Mouse (Mus musculus) skeletal muscle tissue, postnatal 0 days (tissue): Measurements from ENCODE around the gene Tjap1. TPM values are rescaled to one million over a fixed set of nuclear protein-coding genes. Genes with fewer than 3 reads are reported as not detected.

Experiments used
- microRNA counts: library from miRNA; unstranded; fragments of <30 nt; microRNA quantifications from one replicate; lab custom pipeline; 2015
- microRNA-seq, 2 experiments: library from miRNA; unstranded; fragments of <30 nt; microRNA quantifications; one replicate each; pipeline ENCODE4; 2016
- polyA plus RNA-seq: library from polyadenylated mRNA; unstranded; fragments of >200 nt; fragmentation: Nextera tagmentation; extraction: Ambion mirVana; gene quantifications from 2 replicates; pipeline ENCODE4 v1.2.1, GENCODE M21; 2015

Tjap1 gene
- 40.6 and 41.4 TPM in 2 replicates for polyA plus RNA-seq

GRCm38 (mm10) chr17:46282483-46283123, at the start of gene Tjap1:
Gene Tjap1 (minus strand): TSS chr17:46283026.

GRCm38 (mm10) chr17:46327906-46328534, 45.2 kb upstream of the Tjap1 start, which contains the start of gene Abcc10:
Gene Abcc10 (minus strand): TSS chr17:46328352.

GRCm38 (mm10) chr17:46297364-46298219, 14.8 kb upstream of the Tjap1 start, which contains the start of gene Dlk2:
Gene Dlk2 (plus strand): TSS chr17:46297421.

GRCm38 (mm10) chr17:46253452-46254084, 29.3 kb downstream of the Tjap1 start, which contains the start of gene Lrrc73:
Gene Lrrc73 (plus strand): TSS chr17:46253531.

GRCm38 (mm10) chr17:46247512-46248188, 35.2 kb downstream of the Tjap1 start, which contains the start of the genes Polr1c and Yipf3:
Gene Polr1c (minus strand): TSS chr17:46248054.
Gene Yipf3 (plus strand): TSS chr17:46248080.

MicroRNAs encoded within 50 kb of the gene (microRNA counts, 519-probe panel; counts per million panel counts)
- microRNA mmu-miR-693-3p (lab: Ali Mortazavi, UCI) = 296 counts per million, percentile 58 among the panel's probes with 10 or more counts
- 296 counts per million, percentile 58 among the panel's probes with 10 or more counts for microRNA mmu-miR-693-5p (lab: Ali Mortazavi, UCI)

Small RNAs within 50 kb of the gene (microRNA-seq; reads per million reads assigned to microRNA genes)
- gene Mir693 = 0 to 0.30 reads per million in 2 experiments

Other genes starting within 250 kb of the Tjap1 start
- gene Mrps18a, start 172.0 kb downstream of the Tjap1 start, polyA plus RNA-seq = 126 and 133 TPM in 2 replicates
- gene Rsph9, start 138.8 kb downstream of the Tjap1 start, polyA plus RNA-seq = 1.5 and 2.6 TPM in 2 replicates
- 26.5 and 27.4 TPM in 2 replicates for gene Mad2l1bp, start 129.5 kb downstream of the Tjap1 start, polyA plus RNA-seq
- 19.9 and 22.5 TPM in 2 replicates for gene Gtpbp2, start 122.0 kb downstream of the Tjap1 start, polyA plus RNA-seq
- gene Polh, start 80.4 kb downstream of the Tjap1 start, polyA plus RNA-seq = 9.0 and 9.6 TPM in 2 replicates
- 10.1 and 10.3 TPM in 2 replicates for gene Xpo5, start 80.2 kb downstream of the Tjap1 start, polyA plus RNA-seq
- 31.5 and 31.7 TPM in 2 replicates for gene Polr1c, start 35.0 kb downstream of the Tjap1 start, polyA plus RNA-seq
- gene Yipf3, start 34.9 kb downstream of the Tjap1 start, polyA plus RNA-seq = 92.1 and 98.5 TPM in 2 replicates
- gene Lrrc73, start 29.5 kb downstream of the Tjap1 start, polyA plus RNA-seq = 0.44 and 0.71 TPM in 2 replicates
- gene Dlk2, start 14.4 kb upstream of the Tjap1 start, polyA plus RNA-seq = 3.2 and 3.7 TPM in 2 replicates
- gene Abcc10, start 45.3 kb upstream of the Tjap1 start, polyA plus RNA-seq = 2.7 and 2.8 TPM in 2 replicates
- 4.8 and 5.7 TPM in 2 replicates for gene Zfp318, start 100.7 kb upstream of the Tjap1 start, polyA plus RNA-seq
- gene Crip3, start 145.9 kb upstream of the Tjap1 start, polyA plus RNA-seq = 0.96 and 2.6 TPM in 2 replicates
- gene Slc22a7, start 155.4 kb upstream of the Tjap1 start, polyA plus RNA-seq = not detected in 2 replicates
- gene Ttbk1, start 204.6 kb upstream of the Tjap1 start, polyA plus RNA-seq = 0.02 and 0.03 TPM in 2 replicates
- gene Dnph1, start 213.7 kb upstream of the Tjap1 start, polyA plus RNA-seq = 4.4 and 6.8 TPM in 2 replicates